Mouse (Mus musculus): Measurements from ENCODE around the gene Gdpd3.

- TF ChIP-seq CTCF (IDR thresholded peaks at IDR 0.05; ENCODE audit: low read depth) (no peak), EP300 (IDR thresholded peaks at IDR 0.05; ENCODE audit: low read depth) (no peak)
Measured at GRCm38 (mm10) chr7:126746066-126746465, 20.1 kb upstream of the Gdpd3 start.

Data from liver, postnatal 0 days (tissue).